22 mouse cellular contexts compared by ENCODE assay signal in the genomic region with DNA sequence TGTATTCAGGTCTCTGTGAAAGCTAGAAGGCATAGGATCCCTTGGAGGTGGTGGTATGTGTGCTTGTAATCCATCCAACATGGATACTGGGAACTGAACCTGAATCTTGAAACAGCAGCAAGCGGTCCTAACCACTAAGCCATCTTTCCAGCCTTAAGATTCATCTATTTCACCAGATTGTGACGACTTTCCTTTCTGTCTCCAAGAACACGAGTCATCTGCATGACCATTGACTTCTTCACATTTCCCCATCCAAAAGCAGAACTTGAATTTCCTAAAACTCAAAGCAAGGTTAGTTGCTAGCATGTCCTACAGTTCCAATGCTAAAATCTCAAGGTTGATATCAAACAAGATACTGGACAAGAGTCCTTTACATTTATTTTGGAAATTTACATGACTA. TPM values are rescaled to one million over a fixed set of nuclear protein-coding genes. Genes with fewer than 3 reads are reported as not detected.
A peak's percentile ranks its signal among the peaks of the same experiment; 100 is the strongest.
DNase-seq lines count a peak whose midpoint lies in the region; ATAC-seq and TF ChIP-seq lines count a peak whose summit lies in the region.
"Had no signal": no experiment of that assay in that cellular context is flagged by ENCODE, and none has a peak within 500 bp of the region (broad histone marks: within the 10 kb centered on the region; RNA-seq: fewer than 3 reads in every experiment).

No protein-coding gene starts in this region.

- ATAC-seq in midbrain, embryonic 11.5 days (ENCODE audit: low FRiP score): no peak
- no peak for ATAC-seq in midbrain, postnatal 0 days (ENCODE audit: low FRiP score)
- peak; percentile 80 for ATAC-seq in granulocyte monocyte progenitor cell, adult 5-6 weeks (replicated peaks; ENCODE audit: poor library complexity, severe bottlenecking)
- ATAC-seq in monocyte, adult 5-6 weeks (replicated peaks; ENCODE audit: insufficient number of reproducible peaks, low FRiP score, low TSS enrichment, poor library complexity, severe bottlenecking): peak; percentile 75
- no peak for ATAC-seq in forebrain, embryonic 11.5 days (replicated peaks; ENCODE audit: low FRiP score)
- ATAC-seq: hindbrain, postnatal 0 days; intestine, embryonic 16.5 days had no signal

- H3K9me3 ChIP-seq in midbrain, embryonic 11.5 days (ENCODE audit: control insufficient read depth, low read length): no peaks in the 10 kb centered on the region
- H3K9me3 ChIP-seq in midbrain, postnatal 0 days (ENCODE audit: low read length): no peaks in the 10 kb centered on the region
- H3K9me3 ChIP-seq in forebrain, embryonic 11.5 days (ENCODE audit: control insufficient read depth, low read length): no peaks in the 10 kb centered on the region
- H3K9me3 ChIP-seq: hindbrain, embryonic 10.5 days; megakaryocyte, embryonic 14.5 days had no signal

- no peaks in the 10 kb centered on the region for H3K36me3 ChIP-seq in midbrain, embryonic 11.5 days (ENCODE audit: control insufficient read depth, insufficient read depth, low read length)
- no peaks in the 10 kb centered on the region for H3K36me3 ChIP-seq in midbrain, postnatal 0 days (ENCODE audit: insufficient read depth, low read length)
- no peaks in the 10 kb centered on the region for H3K36me3 ChIP-seq in forebrain, embryonic 11.5 days (ENCODE audit: control insufficient read depth, insufficient read depth, low read length)
- H3K36me3 ChIP-seq: hindbrain, embryonic 10.5 days had no signal

- peak; percentile 12 for DNase-seq in midbrain, embryonic 11.5 days (ENCODE audit: low spot score, missing footprints)
- no peak for DNase-seq in midbrain, postnatal 0 days (ENCODE audit: low spot score)
- no peak for DNase-seq in frontal cortex, postnatal 36 days (ENCODE audit: low spot score in 2 of 2)
- no peak for DNase-seq in thymus, postnatal 25 days
- DNase-seq in forebrain, embryonic 11.5 days (ENCODE audit: low spot score): no peak
- DNase-seq: adrenal gland, postnatal 10 days; cerebellum, adult 8-10 months; cerebellum, postnatal 36 days; gastrocnemius, adult 2 months; kidney, adult 9 months; kidney, postnatal 14 days; layer of hippocampus, postnatal 36 days; lung, adult 18-20 months; midbrain, embryonic 14.5 days had no signal

- H3K27me3 ChIP-seq in midbrain, embryonic 11.5 days (ENCODE audit: control insufficient read depth, insufficient read depth, low read length): no peaks in the 10 kb centered on the region
- H3K27me3 ChIP-seq in midbrain, postnatal 0 days (ENCODE audit: insufficient read depth, low read length): no peaks in the 10 kb centered on the region
- H3K27me3 ChIP-seq in forebrain, embryonic 11.5 days (ENCODE audit: control insufficient read depth, insufficient read depth, low read length): no peaks in the 10 kb centered on the region
- H3K27me3 ChIP-seq: megakaryocyte, embryonic 14.5 days had no signal

- no peak overlapping the region for H3K4me3 ChIP-seq in midbrain, embryonic 11.5 days (ENCODE audit: low read depth, low read length)
- no peak overlapping the region for H3K4me3 ChIP-seq in midbrain, postnatal 0 days (ENCODE audit: low read depth, low read length)
- no peak overlapping the region for H3K4me3 ChIP-seq in forebrain, embryonic 11.5 days (ENCODE audit: low read depth, low read length)
- H3K4me3 ChIP-seq: gastrocnemius, adult 2 months; hindbrain, embryonic 10.5 days; megakaryocyte, embryonic 14.5 days had no signal

- no peak overlapping the region for H3K9ac ChIP-seq in midbrain, embryonic 11.5 days (ENCODE audit: low read length)
- no peak overlapping the region for H3K9ac ChIP-seq in midbrain, postnatal 0 days (replicated peaks; ENCODE audit: low read length, poor library complexity, severe bottlenecking)
- no peak overlapping the region for H3K9ac ChIP-seq in forebrain, embryonic 11.5 days (ENCODE audit: low read length)

- H3K4me2 ChIP-seq in midbrain, embryonic 11.5 days: no peak overlapping the region
- H3K4me2 ChIP-seq in midbrain, postnatal 0 days (ENCODE audit: low read depth, low read length, poor library complexity, severe bottlenecking): no peak overlapping the region
- H3K4me2 ChIP-seq in forebrain, embryonic 11.5 days (ENCODE audit: low read depth, low read length, severe bottlenecking): no peak overlapping the region
- H3K4me2 ChIP-seq: heart, embryonic 11.5 days had no signal

- WGBS in midbrain, embryonic 11.5 days: 83% methylated on average over 3 of the region's 3 CpGs
- WGBS in midbrain, postnatal 0 days: 85% methylated on average over 3 of the region's 3 CpGs
- 93% methylated on average over 3 of the region's 3 CpGs for WGBS in forebrain, embryonic 11.5 days

- H3K27ac ChIP-seq in midbrain, embryonic 11.5 days (ENCODE audit: low read depth, low read length): no peak overlapping the region
- no peak overlapping the region for H3K27ac ChIP-seq in midbrain, postnatal 0 days (ENCODE audit: low read depth, low read length)
- H3K27ac ChIP-seq in forebrain, embryonic 11.5 days (ENCODE audit: low read depth, low read length): no peak overlapping the region
- H3K27ac ChIP-seq: gastrocnemius, adult 2 months; hindbrain, embryonic 10.5 days; hindbrain, postnatal 0 days had no signal

- no peak for TF ChIP-seq CTCF in midbrain, postnatal 0 days (IDR thresholded peaks at IDR 0.05)

- no peaks in the 10 kb centered on the region for H3K4me1 ChIP-seq in midbrain, embryonic 11.5 days (ENCODE audit: control insufficient read depth, insufficient read depth, low read length)
- no peaks in the 10 kb centered on the region for H3K4me1 ChIP-seq in midbrain, postnatal 0 days (ENCODE audit: insufficient read depth, low read length)
- H3K4me1 ChIP-seq in forebrain, embryonic 11.5 days (replicated peaks; ENCODE audit: control insufficient read depth, insufficient read depth, low read length): no peaks in the 10 kb centered on the region
- H3K4me1 ChIP-seq: hindbrain, embryonic 10.5 days; megakaryocyte, embryonic 14.5 days had no signal

RNA-seq across cellular contexts. Expression of a gene that starts 37.5 kb away (rescaled TPM):
- polyA plus RNA-seq in midbrain, embryonic 11.5 days (2014; fragmentation: Nextera tagmentation; extraction: Ambion mirVana): 0.68 and 0.96 TPM in 2 replicates
- total RNA-seq in midbrain, postnatal 0 days (2014; rRNA removed): 21.7 and 26.0 TPM in 2 replicates
- 3.3 and 3.9 TPM in 2 replicates for polyA plus RNA-seq in midbrain, postnatal 0 days (2015; fragmentation: Nextera tagmentation; extraction: Ambion mirVana)
- total RNA-seq in granulocyte monocyte progenitor cell, adult 5-6 weeks (2014; fragmentation: Nextera tagmentation): 0.49 TPM in 1 of 2 replicates, not detected in the other
- total RNA-seq in granulocyte monocyte progenitor cell, adult 5-6 weeks (2017): 1.5 and 2.4 TPM in 2 replicates
- 6.0 to 12.4 TPM (median 9.0 TPM) in 3 replicates for total RNA-seq in monocyte, adult 5-6 weeks (2017)
- polyA plus RNA-seq in forebrain, embryonic 11.5 days (2014; fragmentation: Nextera tagmentation; extraction: Ambion mirVana): 1.3 and 1.5 TPM in 2 replicates
- polyA plus RNA-seq: liver, adult 2 months had no signal

Comparison
In these comparisons a context has a peak if more than half of its experiments do, and no peak if none do; other contexts are left out.
1. ATAC-seq: peak in granulocyte monocyte progenitor cell, adult 5-6 weeks (single experiment) and monocyte, adult 5-6 weeks (single experiment); none in midbrain, embryonic 11.5 days (single experiment), midbrain, postnatal 0 days (single experiment) and forebrain, embryonic 11.5 days (single experiment).